In the genomic region with DNA sequence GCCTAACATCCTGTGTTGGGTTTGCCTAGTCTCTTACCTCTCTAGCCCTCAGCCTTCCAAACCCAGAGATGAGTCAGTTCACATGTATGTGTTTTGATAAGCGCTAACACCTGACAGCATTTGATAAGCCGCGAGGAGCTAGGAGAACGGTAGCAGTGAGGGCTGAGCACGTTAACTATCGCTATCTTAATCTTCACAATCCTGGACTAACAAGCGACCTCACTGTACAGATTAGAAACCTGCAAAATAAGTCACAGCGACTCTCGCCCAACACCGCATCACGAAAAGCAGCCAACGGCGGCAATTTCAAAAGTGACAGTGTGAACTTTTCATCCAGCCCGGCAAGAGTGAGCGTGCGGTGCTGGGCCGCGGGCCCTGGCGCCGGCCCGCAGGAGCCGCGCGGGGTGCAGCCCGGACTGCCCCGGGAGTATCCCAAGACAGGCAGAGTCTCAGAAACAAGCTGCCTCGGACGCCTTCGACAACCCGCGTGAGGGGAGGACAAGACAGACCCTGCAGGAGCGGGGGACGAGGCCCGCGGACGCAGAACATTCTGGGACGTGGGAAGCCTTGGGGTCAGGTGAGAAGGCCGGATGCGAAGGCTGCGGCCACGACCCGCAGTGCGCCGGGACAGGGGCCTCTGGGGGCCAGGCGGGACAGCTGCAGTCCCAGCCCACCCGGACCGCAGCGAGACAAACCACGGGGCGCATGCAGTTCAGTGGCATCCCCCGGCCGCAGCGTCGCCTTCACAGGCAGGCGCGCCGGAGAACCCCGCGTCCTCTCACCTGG, we compare ENCODE assay signal across 8 mouse cellular contexts. TPM values are rescaled to one million over a fixed set of nuclear protein-coding genes. Genes with fewer than 3 reads are reported as not detected.
A peak's percentile ranks its signal among the peaks of the same experiment; 100 is the strongest.
DNase-seq lines count a peak whose midpoint lies in the region; ATAC-seq lines count a peak whose summit lies in the region.

No protein-coding gene starts in this region.

- H3K4me3 ChIP-seq in kidney, embryonic 15.5 days (replicated peaks): peak overlapping the region; percentile 97
- peak overlapping the region; percentile 78 for H3K4me3 ChIP-seq in embryonic facial prominence, embryonic 12.5 days
- H3K4me3 ChIP-seq in intestine, embryonic 15.5 days (replicated peaks): peak overlapping the region; percentile 97
- H3K4me3 ChIP-seq in midbrain, embryonic 14.5 days (replicated peaks; ENCODE audit: low read depth, low read length): peak overlapping the region; percentile 96

- peak overlapping the region; percentile 88 for H3K4me2 ChIP-seq in kidney, embryonic 15.5 days
- H3K4me2 ChIP-seq in embryonic facial prominence, embryonic 12.5 days (replicated peaks): peak overlapping the region; percentile 82
- H3K4me2 ChIP-seq in intestine, embryonic 15.5 days (replicated peaks): peak overlapping the region; percentile 90
- H3K4me2 ChIP-seq in midbrain, embryonic 14.5 days (ENCODE audit: low read length): peak overlapping the region; percentile 94

- peaks cover 13% of the 10 kb centered on the region for H3K36me3 ChIP-seq in kidney, embryonic 15.5 days
- H3K36me3 ChIP-seq in embryonic facial prominence, embryonic 12.5 days: no peaks in the 10 kb centered on the region
- no peaks in the 10 kb centered on the region for H3K36me3 ChIP-seq in intestine, embryonic 15.5 days
- H3K36me3 ChIP-seq in midbrain, embryonic 14.5 days (ENCODE audit: control insufficient read depth, insufficient read depth, low read length): peaks cover 7% of the 10 kb centered on the region

- peaks cover 22% of the 10 kb centered on the region for H3K4me1 ChIP-seq in kidney, embryonic 15.5 days
- H3K4me1 ChIP-seq in embryonic facial prominence, embryonic 12.5 days: peaks cover 10% of the 10 kb centered on the region
- H3K4me1 ChIP-seq in intestine, embryonic 15.5 days (replicated peaks): 0 out of 2 replicates have a peak, but pooled peaks cover 7% of the 10 kb centered on the region
- H3K4me1 ChIP-seq in midbrain, embryonic 14.5 days (ENCODE audit: control insufficient read depth, insufficient read depth, low read length): peaks cover 12% of the 10 kb centered on the region; the same call in 1 of the 2 replicates

- DNase-seq in kidney, postnatal 4 days: no peak
- peak; percentile 8 for DNase-seq in ES-CJ7 (ENCODE audit: low read depth, low spot score)
- DNase-seq in midbrain, embryonic 14.5 days: peak; percentile 55
- no peak for DNase-seq in layer of hippocampus, adult 9-11 months
- DNase-seq in kidney, adult 9 months: no peak

- peak overlapping the region; percentile 94 for H3K27ac ChIP-seq in kidney, embryonic 15.5 days
- peak overlapping the region; percentile 81 for H3K27ac ChIP-seq in embryonic facial prominence, embryonic 12.5 days
- H3K27ac ChIP-seq in intestine, embryonic 15.5 days: peak overlapping the region; percentile 89
- H3K27ac ChIP-seq in midbrain, embryonic 14.5 days (replicated peaks; ENCODE audit: low read depth, low read length): peak overlapping the region; percentile 84

- WGBS in kidney, embryonic 15.5 days: 1% methylated on average over 59 of the region's 59 CpGs
- under 1% methylated on average over 59 of the region's 59 CpGs for WGBS in embryonic facial prominence, embryonic 12.5 days
- WGBS in intestine, embryonic 15.5 days: under 1% methylated on average over 59 of the region's 59 CpGs
- 1% methylated on average over 59 of the region's 59 CpGs for WGBS in midbrain, embryonic 14.5 days

- H3K27me3 ChIP-seq in kidney, embryonic 15.5 days: no peaks in the 10 kb centered on the region
- H3K27me3 ChIP-seq in embryonic facial prominence, embryonic 12.5 days: no peaks in the 10 kb centered on the region
- H3K27me3 ChIP-seq in intestine, embryonic 15.5 days (replicated peaks): no peaks in the 10 kb centered on the region
- H3K27me3 ChIP-seq in midbrain, embryonic 14.5 days (ENCODE audit: control insufficient read depth, insufficient read depth, low read length): no peaks in the 10 kb centered on the region

- peak overlapping the region; percentile 86 for H3K9ac ChIP-seq in kidney, embryonic 15.5 days
- H3K9ac ChIP-seq in embryonic facial prominence, embryonic 12.5 days: peak overlapping the region; percentile 71
- peak overlapping the region; percentile 89 for H3K9ac ChIP-seq in intestine, embryonic 15.5 days
- peak overlapping the region; percentile 94 for H3K9ac ChIP-seq in midbrain, embryonic 14.5 days (replicated peaks; ENCODE audit: low read length)

- peak; percentile 84 for ATAC-seq in kidney, embryonic 15.5 days (replicated peaks; ENCODE audit: low FRiP score)
- peak; percentile 80 for ATAC-seq in embryonic facial prominence, embryonic 12.5 days (ENCODE audit: insufficient number of reproducible peaks, insufficient read depth, low FRiP score, low TSS enrichment)
- peak; percentile 80 for ATAC-seq in intestine, embryonic 15.5 days
- peak; percentile 82 for ATAC-seq in midbrain, embryonic 14.5 days (ENCODE audit: low FRiP score, low TSS enrichment)

- H3K9me3 ChIP-seq in kidney, embryonic 15.5 days (replicated peaks): no peaks in the 10 kb centered on the region
- no peaks in the 10 kb centered on the region for H3K9me3 ChIP-seq in embryonic facial prominence, embryonic 12.5 days
- no peaks in the 10 kb centered on the region for H3K9me3 ChIP-seq in intestine, embryonic 15.5 days
- no peaks in the 10 kb centered on the region for H3K9me3 ChIP-seq in midbrain, embryonic 14.5 days (ENCODE audit: control insufficient read depth, low read length)

RNA-seq across cellular contexts. Expression of a gene that starts 0.5 kb away (rescaled TPM):
- polyA plus RNA-seq in kidney, embryonic 15.5 days (2015; fragmentation: Nextera tagmentation; extraction: Ambion mirVana): 58.3 and 60.5 TPM in 2 replicates
- 65.6 and 73.4 TPM in 2 replicates for polyA plus RNA-seq in embryonic facial prominence, embryonic 12.5 days (2016; fragmentation: Nextera tagmentation; extraction: Ambion mirVana)
- 55.1 and 56.9 TPM in 2 replicates for polyA plus RNA-seq in intestine, embryonic 15.5 days (2015; fragmentation: Nextera tagmentation; extraction: Ambion mirVana)
- polyA plus RNA-seq in midbrain, embryonic 14.5 days (2014; fragmentation: Nextera tagmentation; extraction: Ambion mirVana): 64.1 and 72.8 TPM in 2 replicates

RNA-seq across cellular contexts. Expression of a gene that starts 48.9 kb away (rescaled TPM):
- polyA plus RNA-seq in kidney, embryonic 15.5 days (2015; fragmentation: Nextera tagmentation; extraction: Ambion mirVana): 65.2 and 65.3 TPM in 2 replicates
- polyA plus RNA-seq in embryonic facial prominence, embryonic 12.5 days (2016; fragmentation: Nextera tagmentation; extraction: Ambion mirVana): 98.4 and 100 TPM in 2 replicates
- polyA plus RNA-seq in intestine, embryonic 15.5 days (2015; fragmentation: Nextera tagmentation; extraction: Ambion mirVana): 52.1 and 54.8 TPM in 2 replicates
- polyA plus RNA-seq in midbrain, embryonic 14.5 days (2014; fragmentation: Nextera tagmentation; extraction: Ambion mirVana): 127 and 134 TPM in 2 replicates

Comparison
In these comparisons a context has a peak if more than half of its experiments do, and no peak if none do; other contexts are left out.
1. DNase-seq: peak in ES-CJ7 (single experiment) and midbrain, embryonic 14.5 days (single experiment); none in kidney, postnatal 4 days (0 of 2), layer of hippocampus, adult 9-11 months (single experiment) and kidney, adult 9 months (single experiment).
2. Peak in every context shown above with its lines, with median percentiles within 50 percentile points of each other: ATAC-seq, H3K27ac ChIP-seq, H3K4me2 ChIP-seq, H3K4me3 ChIP-seq and H3K9ac ChIP-seq.